Mouse (Mus musculus): ENCODE results near the gene Cyb5d1. TPM values are rescaled to one million over a fixed set of nuclear protein-coding genes. Genes with fewer than 3 reads are reported as not detected.
"Not testable (repeated sequence)": the region's sequence is repeated elsewhere in the genome, so short reads cannot be mapped to it uniquely, and the experiment has no call there.

Gene Cyb5d1
- 23.8 and 24.2 TPM in 2 replicates for polyA plus RNA-seq (2014; fragmentation: Nextera tagmentation; extraction: Ambion mirVana)

- Histone ChIP-seq H3K9ac (ENCODE audit: low read depth, low read length) (peak within 1 kb of the TSS; percentile 85), H3K4me1 (ENCODE audit: control insufficient read depth, insufficient read depth, low read length) (peaks cover 18% of the 10 kb centered on the region), H3K36me3 (ENCODE audit: control insufficient read depth, insufficient read depth, low read length) (peaks cover 20% of the 10 kb centered on the region), H3K4me2 (ENCODE audit: low read depth, low read length) (peak within 1 kb of the TSS; percentile 61), H3K4me3 (ENCODE audit: low read depth, low read length) (peak within 1 kb of the TSS; percentile 55), H3K27ac (replicated peaks; ENCODE audit: low read depth, low read length) (peak within 1 kb of the TSS; percentile 94)
- H3K9me3 ChIP-seq (ENCODE audit: control insufficient read depth, low read length); H3K27me3 ChIP-seq (replicated peaks; ENCODE audit: control insufficient read depth, insufficient read depth, low read length): not testable (repeated sequence)
- DNase-seq (ENCODE audit: low spot score) (peak; percentile 96), ATAC-seq (ENCODE audit: low read depth) (peak; percentile 80)
- WGBS = under 1% methylated on average over 16 of the region's 24 CpGs
These were observed at the start of gene Cyb5d1, which contains the start of gene Naa38 for GRCm38 (mm10) chr11:69395235-69395633. Gene Cyb5d1, minus strand, starts transcription at chr11:69395631. Gene Naa38, plus strand, starts transcription at chr11:69395487.

- peak; percentile 69 for DNase-seq (ENCODE audit: low spot score)
- H3K4me2 ChIP-seq (ENCODE audit: low read depth, low read length) = no peak overlapping the region
- no peak for ATAC-seq (ENCODE audit: low read depth)
- H3K4me3 ChIP-seq (ENCODE audit: low read depth, low read length) = no peak overlapping the region
- H3K4me1 ChIP-seq (ENCODE audit: control insufficient read depth, insufficient read depth, low read length) = no peaks in the 10 kb centered on the region
- H3K9me3 ChIP-seq (ENCODE audit: control insufficient read depth, low read length) = no peaks in the 10 kb centered on the region
- no peak overlapping the region for H3K9ac ChIP-seq (ENCODE audit: low read depth, low read length)
- WGBS = 28% methylated on average over 5 of the region's 5 CpGs
- H3K27me3 ChIP-seq (replicated peaks; ENCODE audit: control insufficient read depth, insufficient read depth, low read length) = no peaks in the 10 kb centered on the region
- no peak overlapping the region for H3K27ac ChIP-seq (replicated peaks; ENCODE audit: low read depth, low read length)
- H3K36me3 ChIP-seq (ENCODE audit: control insufficient read depth, insufficient read depth, low read length) = no peaks in the 10 kb centered on the region
These were observed 47.9 kb upstream of the Cyb5d1 start for GRCm38 (mm10) chr11:69443328-69443727.

- no peaks in the 10 kb centered on the region for H3K27me3 ChIP-seq (replicated peaks; ENCODE audit: control insufficient read depth, insufficient read depth, low read length)
- H3K36me3 ChIP-seq (ENCODE audit: control insufficient read depth, insufficient read depth, low read length) = no peaks in the 10 kb centered on the region
- no peak overlapping the region for H3K4me2 ChIP-seq (ENCODE audit: low read depth, low read length)
- H3K27ac ChIP-seq (replicated peaks; ENCODE audit: low read depth, low read length) = no peak overlapping the region
- H3K9ac ChIP-seq (ENCODE audit: low read depth, low read length) = no peak overlapping the region
- 31% methylated on average over 3 of the region's 3 CpGs for WGBS
- H3K4me1 ChIP-seq (ENCODE audit: control insufficient read depth, insufficient read depth, low read length) = 0 out of 2 replicates have a peak, but pooled peaks cover 2% of the 10 kb centered on the region
- H3K4me3 ChIP-seq (ENCODE audit: low read depth, low read length) = no peak overlapping the region
- no peaks in the 10 kb centered on the region for H3K9me3 ChIP-seq (ENCODE audit: control insufficient read depth, low read length)
- ATAC-seq (ENCODE audit: low read depth) = no peak
- DNase-seq (ENCODE audit: low spot score) = no peak
These were observed 41.9 kb upstream of the Cyb5d1 start for GRCm38 (mm10) chr11:69437291-69437690.

- WGBS = 54% methylated on average over 6 of the region's 6 CpGs
- no peaks in the 10 kb centered on the region for H3K36me3 ChIP-seq (ENCODE audit: control insufficient read depth, insufficient read depth, low read length)
- peak; percentile 50; the same call in 1 of the 2 replicates for ATAC-seq (ENCODE audit: low read depth)
- no peak overlapping the region for H3K27ac ChIP-seq (replicated peaks; ENCODE audit: low read depth, low read length)
- no peak overlapping the region for H3K4me3 ChIP-seq (ENCODE audit: low read depth, low read length)
- peak; percentile 44 for DNase-seq (ENCODE audit: low spot score)
- H3K9ac ChIP-seq (ENCODE audit: low read depth, low read length) = no peak overlapping the region
- H3K9me3 ChIP-seq (ENCODE audit: control insufficient read depth, low read length) = no peaks in the 10 kb centered on the region
- 0 out of 2 replicates have a peak, but pooled peaks cover 10% of the 10 kb centered on the region for H3K4me1 ChIP-seq (ENCODE audit: control insufficient read depth, insufficient read depth, low read length)
- H3K27me3 ChIP-seq (replicated peaks; ENCODE audit: control insufficient read depth, insufficient read depth, low read length) = no peaks in the 10 kb centered on the region
- no peak overlapping the region for H3K4me2 ChIP-seq (ENCODE audit: low read depth, low read length)
These were observed 37.8 kb upstream of the Cyb5d1 start for GRCm38 (mm10) chr11:69433189-69433588.

- WGBS = 55% methylated on average over 11 of the region's 11 CpGs
- Histone ChIP-seq H3K9me3 (ENCODE audit: control insufficient read depth, low read length) (no peaks in the 10 kb centered on the region), H3K4me1 (ENCODE audit: control insufficient read depth, insufficient read depth, low read length) (0 out of 2 replicates have a peak, but pooled peaks cover 10% of the 10 kb centered on the region), H3K4me2 (ENCODE audit: low read depth, low read length) (no peak overlapping the region), H3K27ac (replicated peaks; ENCODE audit: low read depth, low read length) (no peak overlapping the region), H3K27me3 (replicated peaks; ENCODE audit: control insufficient read depth, insufficient read depth, low read length) (no peaks in the 10 kb centered on the region), H3K36me3 (ENCODE audit: control insufficient read depth, insufficient read depth, low read length) (no peaks in the 10 kb centered on the region), H3K9ac (ENCODE audit: low read depth, low read length) (no peak overlapping the region), H3K4me3 (ENCODE audit: low read depth, low read length) (no peak overlapping the region)
- ATAC-seq (ENCODE audit: low read depth) (no peak), DNase-seq (ENCODE audit: low spot score) (no peak)
These were observed 37.2 kb upstream of the Cyb5d1 start for GRCm38 (mm10) chr11:69432640-69432982.

GRCm38 (mm10) chr11:69431829-69432639 is 36.6 kb upstream of the Cyb5d1 start:
- ATAC-seq (ENCODE audit: low read depth) = peak; percentile 77
- Histone ChIP-seq H3K9ac (ENCODE audit: low read depth, low read length) (no peak overlapping the region), H3K4me3 (ENCODE audit: low read depth, low read length) (no peak overlapping the region)

GRCm38 (mm10) chr11:69430631-69431030 is 35.2 kb upstream of the Cyb5d1 start:
- H3K36me3 ChIP-seq (ENCODE audit: control insufficient read depth, insufficient read depth, low read length) = no peaks in the 10 kb centered on the region
- no peak for DNase-seq (ENCODE audit: low spot score)
- H3K4me3 ChIP-seq (ENCODE audit: low read depth, low read length) = no peak overlapping the region
- 0 out of 2 replicates have a peak, but pooled peaks cover 10% of the 10 kb centered on the region for H3K4me1 ChIP-seq (ENCODE audit: control insufficient read depth, insufficient read depth, low read length)
- no peak overlapping the region for H3K4me2 ChIP-seq (ENCODE audit: low read depth, low read length)
- 88% methylated on average over 15 of the region's 15 CpGs for WGBS
- no peak overlapping the region for H3K27ac ChIP-seq (replicated peaks; ENCODE audit: low read depth, low read length)
- no peaks in the 10 kb centered on the region for H3K27me3 ChIP-seq (replicated peaks; ENCODE audit: control insufficient read depth, insufficient read depth, low read length)
- no peaks in the 10 kb centered on the region for H3K9me3 ChIP-seq (ENCODE audit: control insufficient read depth, low read length)
- no peak overlapping the region for H3K9ac ChIP-seq (ENCODE audit: low read depth, low read length)
- no peak for ATAC-seq (ENCODE audit: low read depth)

More at GRCm38 (mm10) chr11:69431829-69432639, 36.6 kb upstream of the Cyb5d1 start:
- Histone ChIP-seq H3K27me3 (replicated peaks; ENCODE audit: control insufficient read depth, insufficient read depth, low read length) (no peaks in the 10 kb centered on the region), H3K27ac (replicated peaks; ENCODE audit: low read depth, low read length) (no peak overlapping the region), H3K9me3 (ENCODE audit: control insufficient read depth, low read length) (no peaks in the 10 kb centered on the region), H3K36me3 (ENCODE audit: control insufficient read depth, insufficient read depth, low read length) (no peaks in the 10 kb centered on the region), H3K4me2 (ENCODE audit: low read depth, low read length) (peak overlapping the region; percentile 30), H3K4me1 (ENCODE audit: control insufficient read depth, insufficient read depth, low read length) (0 out of 2 replicates have a peak, but pooled peaks cover 10% of the 10 kb centered on the region)
- whole genome bisulfite sequencing = 31% methylated on average over 11 of the region's 11 CpGs
- peak; percentile 95 for DNase-seq (ENCODE audit: low spot score)

- Histone ChIP-seq H3K36me3 (ENCODE audit: control insufficient read depth, insufficient read depth, low read length) (no peaks in the 10 kb centered on the region), H3K4me3 (ENCODE audit: low read depth, low read length) (no peak overlapping the region), H3K4me2 (ENCODE audit: low read depth, low read length) (no peak overlapping the region), H3K27ac (replicated peaks; ENCODE audit: low read depth, low read length) (0 out of 2 replicates have a peak overlapping the region, but pooled peaks have one; percentile 19), H3K4me1 (ENCODE audit: control insufficient read depth, insufficient read depth, low read length) (0 out of 2 replicates have a peak, but pooled peaks cover 10% of the 10 kb centered on the region), H3K9ac (ENCODE audit: low read depth, low read length) (no peak overlapping the region), H3K27me3 (replicated peaks; ENCODE audit: control insufficient read depth, insufficient read depth, low read length) (no peaks in the 10 kb centered on the region), H3K9me3 (ENCODE audit: control insufficient read depth, low read length) (no peaks in the 10 kb centered on the region)
- no peak; the same call in 1 of the 2 replicates for ATAC-seq (ENCODE audit: low read depth)
- peak; percentile 73 for DNase-seq (ENCODE audit: low spot score)
- 28% methylated on average over 2 of the region's 2 CpGs for WGBS
These were observed 33.9 kb upstream of the Cyb5d1 start for GRCm38 (mm10) chr11:69429313-69429712.

Data from embryonic facial prominence, embryonic 14.5 days (tissue).